Mouse (Mus musculus) CD8-positive naive resting alpha-beta T cell, adult 2 months (primary cell): ENCODE data around the gene Tmem254a.
"Not testable (repeated sequence)": the region's sequence is repeated elsewhere in the genome, so short reads cannot be mapped to it uniquely, and the experiment has no call there.

Source experiments
- DNase-seq, 2 experiments: peaks; one replicate each; pipeline ENCODE4 v3.0.0; 2022; ENCODE audit warnings: low read depth in 2 of 2, low spot score in 2 of 2

The Tmem254a gene

DNA sequence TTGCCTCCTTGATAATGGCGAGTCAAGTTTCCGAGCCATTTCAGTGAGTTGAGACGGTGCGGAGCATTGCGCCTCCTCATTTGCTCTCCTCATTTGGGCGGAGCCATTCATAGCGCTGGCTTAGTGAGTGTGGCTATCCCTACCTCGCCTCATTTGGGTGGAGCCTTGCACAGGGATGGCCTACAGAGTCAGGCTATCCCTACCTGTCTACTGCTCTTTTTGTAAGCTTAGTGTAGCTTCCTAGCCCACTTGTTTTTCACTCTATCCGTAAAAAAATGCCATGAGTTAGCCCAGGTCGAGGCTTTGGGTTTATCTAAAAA, at the start of gene Tmem254a:
Gene Tmem254a, minus strand, starts transcription at position 111 of the 320 bp plus-strand sequence.
- not testable (repeated sequence) for DNase-seq

GRCm38 (mm10) chr14:25957861-25958260, 30.4 kb upstream of the Tmem254a start:
- not testable (repeated sequence) for DNase-seq

- DNase-seq = not testable (repeated sequence)
Measured at GRCm38 (mm10) chr14:25938004-25938403, 10.5 kb upstream of the Tmem254a start, which contains the start of gene Cphx1. Cphx1 (plus strand) TSS chr14:25938304.

DNA sequence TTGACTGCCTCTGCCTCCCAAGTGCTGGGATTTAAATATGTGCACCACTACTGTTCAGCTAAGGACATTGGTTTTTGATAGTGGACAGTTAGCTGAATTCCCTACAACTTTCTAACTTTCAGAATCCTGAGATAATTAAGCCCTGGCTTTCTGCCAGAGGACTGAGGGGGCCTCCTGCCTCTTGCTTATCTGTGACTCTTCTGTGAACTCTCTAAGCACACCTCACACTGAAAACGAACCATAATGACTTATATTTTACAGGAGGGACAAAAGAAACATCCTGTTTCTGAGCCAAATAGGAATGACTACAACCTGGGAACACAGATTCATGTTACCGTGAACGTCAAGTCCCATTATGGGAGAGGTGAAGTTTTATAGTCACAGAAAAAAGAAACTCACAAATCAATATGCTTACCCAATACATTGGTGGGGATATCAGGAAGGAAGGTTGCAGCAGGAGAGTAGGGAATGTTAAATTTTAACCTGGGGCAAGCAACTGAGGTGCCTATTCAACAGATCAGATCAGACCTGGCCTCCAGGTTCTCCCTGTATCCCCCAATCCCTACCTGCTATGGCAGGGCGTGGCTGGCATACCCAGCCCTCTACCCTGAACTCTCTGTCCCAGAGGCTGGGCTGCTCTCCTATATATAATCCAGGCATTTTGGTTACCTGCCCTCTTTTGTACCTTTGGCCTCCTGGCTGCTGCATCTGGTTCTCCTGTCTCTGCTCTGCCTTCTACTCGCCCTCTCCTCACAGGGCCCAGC, 9.6 kb upstream of the Tmem254a start:
- not testable (repeated sequence) for DNase-seq

- DNase-seq = not testable (repeated sequence)
Measured at GRCm38 (mm10) chr14:25926814-25927561, 484 bp downstream of the Tmem254a start.

DNA sequence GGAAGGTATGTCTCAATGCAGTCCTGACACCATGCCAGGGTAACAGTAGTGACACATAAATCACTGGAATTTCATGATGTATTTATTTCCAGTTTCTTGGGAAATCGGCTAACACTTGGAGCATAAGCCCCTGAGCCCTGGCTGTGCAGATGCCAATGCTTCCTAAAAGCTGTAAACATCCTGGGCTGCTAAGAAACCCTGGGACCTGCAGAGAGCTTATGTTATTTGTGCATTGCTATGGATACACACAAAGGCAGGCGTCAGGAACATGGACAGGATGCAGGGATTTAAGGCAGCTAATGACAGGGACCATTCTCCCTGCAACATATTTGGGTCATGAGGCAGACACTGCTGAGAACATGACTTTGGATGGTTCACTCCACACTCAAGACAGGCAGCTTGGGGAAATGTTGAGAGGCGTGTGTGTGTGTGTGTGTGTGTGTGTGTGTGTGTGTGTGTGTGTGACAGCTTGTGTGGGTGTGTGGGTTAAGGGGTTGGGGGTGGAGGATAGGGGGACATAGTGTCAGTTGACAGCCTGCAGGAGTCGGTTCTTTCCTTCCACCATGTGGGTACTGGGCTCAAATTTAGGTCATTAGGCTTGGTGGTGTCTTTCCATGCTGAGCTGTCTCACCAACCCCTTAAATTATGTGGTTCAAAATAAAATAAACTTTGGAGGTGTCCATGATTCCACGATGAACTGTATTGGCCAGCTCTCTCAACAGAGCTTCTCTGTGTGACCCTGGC, 8.9 kb downstream of the Tmem254a start:
- not testable (repeated sequence) for DNase-seq

DNA sequence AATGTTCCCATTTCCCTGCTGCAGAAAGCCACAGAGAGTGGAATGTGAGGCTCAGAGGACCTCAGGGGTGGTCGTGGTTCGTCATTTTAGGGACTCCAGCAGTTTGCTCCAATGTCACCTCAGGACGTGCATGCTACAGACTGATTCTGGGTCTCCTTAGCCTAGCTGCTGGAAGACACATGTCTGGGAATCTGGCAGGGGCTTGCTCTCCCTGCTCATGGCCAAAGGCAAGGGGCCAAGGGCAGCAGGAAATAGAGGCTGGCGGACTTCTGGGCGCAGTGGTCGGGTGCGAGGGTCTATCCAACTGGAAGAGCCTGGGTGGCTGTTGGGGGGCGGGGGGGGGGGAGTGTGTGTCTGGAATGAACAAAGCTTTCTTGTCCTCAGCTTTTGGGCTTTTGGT, 18.5 kb downstream of the Tmem254a start:
- DNase-seq = not testable (repeated sequence)

- DNase-seq = not testable (repeated sequence)
Measured at GRCm38 (mm10) chr14:25907272-25907671, 20.2 kb downstream of the Tmem254a start.

GRCm38 (mm10) chr14:25905243-25905642, 22.2 kb downstream of the Tmem254a start:
- DNase-seq = not testable (repeated sequence)

DNA sequence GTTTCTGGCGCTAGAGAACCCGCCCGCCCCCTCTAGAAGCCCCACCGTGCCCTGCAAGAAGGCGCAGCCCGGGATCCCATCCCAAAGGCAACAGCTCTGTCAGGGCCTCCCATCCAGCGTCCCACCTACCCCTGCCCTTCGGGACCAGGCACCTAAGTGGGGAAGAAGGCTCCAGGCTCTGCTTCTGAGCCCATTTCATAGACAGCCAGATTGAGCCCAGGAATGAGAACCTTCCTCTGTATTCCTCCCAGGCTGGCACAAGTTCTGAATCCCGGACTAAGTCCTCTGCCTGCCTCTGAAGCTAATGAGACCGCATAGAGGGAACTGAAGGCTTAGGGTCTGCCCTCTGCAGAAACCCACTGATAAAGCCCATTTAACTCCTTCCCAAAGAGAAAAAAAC, 24.5 kb downstream of the Tmem254a start, which contains the start of gene Plac9a:
Gene Plac9a, minus strand, starts transcription at position 101 of the 400 bp plus-strand sequence.
- not testable (repeated sequence) for DNase-seq

DNA sequence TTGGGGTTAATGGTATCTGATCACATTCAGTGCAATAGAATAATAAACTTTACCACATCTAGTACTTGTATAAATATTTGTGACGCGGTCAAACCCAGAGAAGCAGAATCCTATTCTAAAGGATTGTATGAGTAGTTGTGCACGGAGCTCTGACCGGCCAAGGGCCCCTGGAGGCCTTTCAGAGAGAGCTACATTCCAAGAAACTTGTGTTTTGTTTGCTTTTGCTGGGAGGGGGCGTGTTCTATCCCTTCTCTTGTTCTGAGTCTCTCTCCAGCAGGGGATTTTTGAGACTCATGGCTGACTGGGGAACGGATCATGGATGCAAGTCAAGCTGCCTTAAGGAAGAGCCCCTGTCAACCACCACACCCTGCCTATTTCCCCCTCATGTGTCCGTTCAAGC, 31.8 kb downstream of the Tmem254a start:
- not testable (repeated sequence) for DNase-seq

DNA sequence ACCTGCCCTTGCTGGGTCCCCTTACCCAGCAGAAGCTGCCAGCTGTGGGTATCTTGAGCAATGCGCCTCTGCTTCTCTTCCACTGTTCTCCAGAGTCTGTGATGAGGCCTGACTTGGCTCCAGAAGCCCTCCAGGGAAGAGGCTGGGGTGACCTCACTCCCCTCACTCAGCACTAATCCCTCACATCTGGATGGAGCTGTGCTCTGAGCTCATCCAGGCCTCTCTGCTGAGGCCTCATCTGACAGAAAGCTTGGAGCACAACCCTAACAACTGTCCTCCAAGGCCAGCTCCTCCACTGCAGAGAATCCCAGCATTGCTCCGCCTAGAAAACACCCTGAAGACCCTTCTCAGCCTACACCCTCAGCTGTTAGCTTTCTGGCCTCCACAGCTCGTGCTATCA, 32.9 kb downstream of the Tmem254a start:
- DNase-seq = not testable (repeated sequence)

DNA sequence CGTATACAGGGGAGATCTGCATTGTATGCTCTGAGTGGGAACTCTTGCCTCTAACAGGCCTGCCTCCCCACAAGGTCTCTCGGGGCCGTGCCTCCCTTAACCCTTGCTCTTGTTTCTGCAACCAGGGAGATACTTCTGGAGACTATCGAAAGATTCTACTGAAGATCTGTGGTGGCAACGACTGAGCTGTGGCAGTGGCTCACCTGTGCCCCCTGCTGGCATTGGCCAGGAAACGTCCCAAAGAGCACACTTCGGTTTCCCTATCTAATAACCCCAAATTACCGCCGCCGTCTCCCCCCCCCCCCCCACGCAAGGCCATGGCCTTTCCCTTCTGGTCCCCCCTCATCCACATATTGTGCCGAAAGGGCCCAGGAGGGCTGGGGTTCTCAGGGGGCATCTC, 41.6 kb downstream of the Tmem254a start:
- not testable (repeated sequence) for DNase-seq

DNA sequence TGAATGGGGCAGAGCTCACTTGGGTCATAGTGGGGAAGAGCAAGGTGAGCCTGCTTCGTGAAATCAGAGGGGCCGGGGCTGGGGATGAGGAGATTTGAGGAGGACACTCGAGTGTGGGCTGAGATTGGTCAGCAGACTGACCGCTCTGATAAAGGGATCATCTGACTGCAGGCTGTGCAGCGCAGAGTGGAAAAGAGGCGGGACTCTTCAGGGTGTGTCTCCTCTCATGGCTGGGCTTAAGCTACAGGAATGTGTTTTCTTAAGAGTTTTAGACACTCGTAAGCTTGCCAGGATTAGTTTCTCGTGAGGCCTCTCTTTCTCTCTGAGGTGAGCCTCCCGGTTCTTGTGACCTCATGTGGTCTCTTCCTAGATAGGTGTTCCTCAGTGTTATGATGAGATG, 45.7 kb downstream of the Tmem254a start:
- DNase-seq = not testable (repeated sequence)

DNA sequence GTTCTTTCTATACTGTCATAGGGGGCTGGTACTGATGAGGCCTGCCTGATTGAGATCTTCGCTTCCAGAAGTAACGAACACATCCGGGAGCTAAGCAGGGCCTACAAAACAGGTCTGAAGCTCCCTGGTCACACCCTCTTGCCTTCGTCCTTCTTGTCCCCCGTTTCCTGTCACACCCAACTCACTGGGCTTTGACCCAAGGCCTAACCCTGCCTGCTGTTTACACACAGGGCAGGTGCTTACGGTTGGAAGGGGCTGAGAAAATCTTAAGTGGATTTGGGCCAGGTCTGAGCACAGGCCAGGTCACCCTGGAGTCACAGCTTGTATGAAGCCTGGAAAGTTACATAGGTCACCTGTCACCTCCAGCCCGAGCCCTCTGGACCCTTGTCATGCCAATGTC, 50.8 kb downstream of the Tmem254a start:
- DNase-seq = not testable (repeated sequence)
